Mouse (Mus musculus) urinary bladder, postnatal 25 days (tissue): ENCODE measurements at regions not wholly inside any gene's neighbourhood (a gene's known extent, or its start where the extent isn't known, plus 50 kb on each side); places are given as distances from the start of the nearest gene placed in this dataset.

ENCODE experiments used
- DNase-seq: peaks from one replicate; pipeline ENCODE4 v3.0.0; 2022; ENCODE audit warnings: low spot score

DNA sequence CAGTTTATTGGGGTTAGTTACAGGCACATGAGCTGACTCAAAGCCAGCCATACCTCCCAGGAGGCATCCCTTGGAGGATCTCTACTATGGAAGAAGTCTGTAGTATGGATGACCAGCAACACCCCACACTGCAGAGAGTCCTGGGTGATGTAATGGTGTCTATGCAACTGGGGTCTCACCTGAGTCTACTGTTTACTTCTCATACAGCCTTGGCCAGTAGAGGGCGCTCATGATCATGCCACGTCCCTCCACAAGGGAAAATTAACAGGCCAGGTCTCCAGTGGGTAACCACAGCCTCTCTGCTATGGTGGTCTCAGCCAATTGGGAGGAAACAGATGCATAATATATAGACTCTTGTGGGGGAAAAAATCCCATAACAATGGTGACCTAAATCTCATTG is 111.7 kb downstream of the Cdh26 start:
- DNase-seq, result peak; percentile 15

DNA sequence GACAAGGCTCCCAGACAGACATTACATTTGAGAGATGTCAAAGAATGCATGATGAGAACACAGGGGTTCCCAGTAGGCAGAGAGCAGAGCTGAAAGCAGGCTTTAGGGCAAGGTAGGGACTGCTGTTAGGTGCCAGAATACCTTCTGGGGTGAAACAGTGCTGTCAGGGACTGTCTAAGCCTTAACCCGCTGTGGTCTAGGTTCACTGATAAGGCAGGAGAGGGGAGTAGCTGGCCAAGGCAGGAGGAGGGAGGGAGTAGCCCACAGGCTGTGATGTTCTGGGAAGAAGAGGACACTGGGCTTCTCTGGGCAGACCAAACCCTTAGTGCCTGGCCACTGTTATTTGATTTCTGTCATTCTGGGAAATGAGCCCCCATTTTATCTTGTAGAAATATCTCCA is 114.1 kb downstream of the Cdh26 start:
- DNase-seq, result no peak

DNA sequence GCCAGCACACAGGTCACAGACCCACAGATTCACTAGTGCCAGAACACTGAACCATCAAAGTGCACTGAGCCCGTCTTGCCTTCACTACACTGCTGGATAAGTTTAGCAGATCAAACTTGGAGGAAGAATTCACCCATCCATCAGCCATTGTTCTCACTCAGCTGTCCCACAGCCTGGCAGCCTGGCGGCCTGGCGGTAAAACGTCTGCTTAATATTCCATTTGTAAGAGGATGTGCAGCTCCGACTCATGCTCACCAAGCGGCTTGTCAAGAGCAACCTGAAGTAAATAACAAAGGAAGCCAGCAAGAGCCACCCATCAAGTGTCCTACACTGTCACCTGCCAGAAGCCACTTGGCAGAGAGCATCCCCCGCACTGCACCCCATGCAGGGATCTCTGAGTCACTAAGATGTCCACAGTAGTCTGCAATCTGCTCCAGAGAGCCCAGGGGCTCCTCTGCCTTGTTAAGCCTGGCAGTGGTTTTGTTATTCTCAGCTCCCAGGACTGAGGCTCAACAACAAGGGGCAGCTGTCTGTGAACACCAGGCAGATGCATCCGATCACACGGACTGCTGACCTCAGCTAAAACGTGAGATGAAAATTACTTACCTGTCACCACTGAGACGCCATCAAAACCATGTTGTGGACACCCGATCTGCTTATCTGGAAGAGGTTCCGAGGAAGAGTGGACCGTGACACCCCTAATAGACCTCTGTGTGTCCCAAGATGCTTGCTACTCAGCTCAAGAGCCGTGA is 115.4 kb downstream of the Cdh26 start:
- DNase-seq, result no peak

DNA sequence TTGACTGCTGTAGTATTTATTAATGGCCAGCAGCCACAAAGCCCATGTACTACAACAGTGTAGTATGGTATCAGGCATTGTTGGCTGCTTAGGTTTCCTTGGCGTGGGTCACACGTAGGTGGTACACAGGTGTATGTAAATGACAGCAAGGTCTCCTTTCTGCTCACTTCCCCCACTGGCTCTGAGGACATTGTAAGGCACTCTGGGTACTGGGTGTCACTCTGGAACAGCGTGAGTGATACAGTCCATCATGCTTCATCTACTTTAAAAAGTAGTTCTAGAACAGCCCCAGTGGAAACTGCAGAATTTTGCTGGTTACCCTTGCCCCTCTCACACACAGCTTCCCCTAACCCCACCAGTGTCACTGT is 116.0 kb downstream of the Cdh26 start:
- no peak for DNase-seq

DNA sequence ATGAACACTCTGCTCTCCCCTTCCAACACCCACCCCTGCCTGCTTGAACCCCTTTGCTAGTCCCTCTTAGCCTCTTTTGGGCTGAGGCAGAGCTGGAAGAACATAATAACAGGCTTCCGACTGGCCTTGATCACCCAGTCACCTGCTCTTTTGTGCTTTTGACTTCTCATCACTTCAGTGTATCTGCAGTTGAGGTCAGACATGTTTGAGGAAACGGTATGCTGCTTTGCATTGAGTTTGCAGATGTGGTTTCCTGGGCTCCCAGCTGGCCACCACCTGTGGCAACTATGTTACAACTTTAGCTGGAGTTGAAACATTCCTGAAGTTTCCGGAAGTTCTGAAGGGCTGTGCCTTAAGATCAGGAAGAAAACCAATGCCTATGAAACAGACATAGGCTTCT is 116.6 kb downstream of the Cdh26 start:
- DNase-seq, result no peak

DNA sequence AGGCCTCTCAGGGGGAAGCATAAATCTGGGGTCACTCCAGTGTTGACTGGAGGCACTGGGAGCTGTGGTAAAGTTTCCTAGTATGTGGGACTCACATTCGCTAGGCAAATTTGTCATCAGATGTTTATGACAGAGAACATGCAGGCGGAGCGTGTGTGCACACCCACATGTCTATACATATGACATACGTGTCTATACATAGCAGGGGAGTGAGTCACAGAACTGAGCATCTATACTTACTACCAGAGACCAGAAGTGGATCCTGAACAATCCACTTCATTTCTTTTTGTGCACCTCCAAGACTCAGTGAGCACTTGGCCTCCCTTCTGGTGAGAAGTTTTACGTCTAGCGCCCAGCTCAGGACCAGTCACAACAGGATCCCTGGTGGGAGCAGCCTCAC is 118.6 kb downstream of the Cdh26 start:
- no peak for DNase-seq

DNA sequence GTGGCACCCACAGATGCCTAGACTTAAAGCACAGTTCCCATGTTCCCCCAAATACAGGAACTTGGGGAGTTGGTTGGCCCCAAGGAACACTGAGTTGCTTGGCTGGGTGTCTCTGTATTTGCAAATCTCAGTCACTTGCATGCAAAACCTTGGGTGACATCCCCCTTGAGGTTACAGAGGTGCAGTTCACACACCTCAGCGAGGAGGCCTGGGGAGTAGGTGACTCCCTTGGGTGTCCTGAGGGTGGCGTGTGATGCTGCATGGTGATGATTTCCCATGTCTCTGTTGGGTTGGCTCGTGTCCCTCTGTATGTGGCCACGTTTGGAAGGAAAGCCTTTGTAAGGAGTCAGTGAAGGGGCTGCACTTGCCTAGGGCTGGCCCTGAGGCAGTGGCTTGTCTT is 123.4 kb downstream of the Cdh26 start:
- no peak for DNase-seq

DNA sequence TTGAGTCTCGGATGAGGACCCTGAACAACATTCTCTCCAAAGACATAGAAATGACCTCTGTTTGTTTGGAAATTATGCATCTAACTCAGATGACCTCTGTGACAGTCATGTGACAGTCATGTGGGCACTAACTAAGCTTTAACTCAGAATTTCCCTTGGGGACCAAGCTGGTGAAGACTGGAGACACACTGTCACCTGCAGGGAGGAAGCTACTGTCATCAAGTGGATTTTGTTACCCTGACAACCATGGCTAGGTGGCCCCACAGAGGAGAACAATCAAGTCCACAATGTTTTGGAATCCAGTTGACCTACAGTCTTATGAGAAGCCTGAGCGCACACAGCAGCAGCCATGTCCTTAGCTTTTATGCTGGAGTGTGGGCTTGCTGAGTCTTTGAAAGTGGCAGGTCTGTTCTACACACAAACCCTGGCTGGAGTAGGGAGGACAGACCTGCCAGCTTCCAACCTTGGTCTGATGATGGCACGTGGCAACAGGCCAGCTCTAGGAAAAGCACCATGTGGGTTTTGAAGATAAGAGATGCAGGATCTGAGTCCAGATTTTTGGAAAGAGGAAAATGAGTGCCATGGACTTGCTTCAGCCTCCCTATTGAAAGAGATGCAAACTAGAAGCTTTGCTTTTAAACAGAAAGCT is 125.5 kb downstream of the Cdh26 start:
- DNase-seq, result no peak

DNA sequence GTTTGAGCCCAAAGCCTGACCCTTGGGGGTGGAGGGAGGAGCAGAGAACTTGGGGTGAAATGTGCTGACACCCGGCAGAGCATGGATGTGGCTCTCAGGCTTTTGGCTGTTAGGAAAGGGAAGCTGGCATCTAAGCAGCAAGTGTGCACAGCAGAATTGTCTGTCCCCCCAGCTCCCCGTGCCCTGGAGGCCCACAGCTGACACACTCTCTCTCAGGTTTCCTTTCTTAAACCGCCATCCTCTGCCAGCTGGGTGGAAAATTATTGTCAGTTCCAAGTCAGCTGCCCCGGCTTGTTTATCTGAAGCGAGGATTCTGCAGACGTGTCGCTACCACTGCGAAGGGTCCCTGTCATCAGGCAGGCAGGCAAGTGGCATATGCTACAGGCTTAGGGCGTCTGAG is 127.6 kb downstream of the Cdh26 start:
- DNase-seq, result no peak

DNA sequence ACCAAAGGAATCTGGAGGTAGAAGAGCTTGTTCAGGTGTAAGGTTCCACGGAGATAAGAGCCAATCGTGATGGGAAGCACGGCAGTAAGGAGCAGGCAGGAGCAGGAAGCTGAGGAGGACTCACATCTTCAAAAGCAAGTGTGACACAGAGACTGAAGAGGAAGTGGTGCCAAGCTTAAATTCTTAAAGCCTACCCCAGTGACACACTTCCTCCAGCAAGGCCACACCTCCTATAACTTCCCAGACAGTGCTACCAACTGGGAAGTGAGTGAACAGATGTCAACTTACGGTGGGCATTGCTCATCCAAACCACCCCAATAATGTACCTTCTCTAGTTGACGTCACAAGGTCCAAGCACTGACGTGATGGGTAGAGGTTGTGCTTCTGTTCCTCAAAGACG is 133.0 kb downstream of the Cdh26 start:
- DNase-seq, result no peak

DNA sequence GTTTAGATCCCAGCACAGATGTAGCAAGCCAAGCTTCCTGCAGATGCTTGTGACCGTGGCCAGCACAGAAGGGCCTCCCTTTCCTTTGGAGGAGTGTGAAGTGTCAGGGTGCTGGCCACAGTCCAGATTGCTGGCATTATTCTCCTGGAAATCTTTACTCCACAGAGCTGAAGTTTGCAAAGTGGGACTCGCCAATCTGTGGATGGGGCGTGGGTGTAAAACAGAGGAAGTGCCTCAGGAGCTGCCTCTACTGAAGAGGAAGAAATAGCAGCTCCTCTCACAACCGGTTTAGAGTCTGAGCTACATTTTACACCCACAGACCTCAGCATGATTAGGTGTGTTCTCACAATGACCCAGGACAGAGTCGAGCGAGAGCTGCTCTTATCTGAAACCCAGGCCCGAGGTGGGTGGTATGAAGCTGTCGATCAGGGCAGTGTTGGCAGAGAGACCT is 135.1 kb downstream of the Cdh26 start:
- DNase-seq, result no peak

DNA sequence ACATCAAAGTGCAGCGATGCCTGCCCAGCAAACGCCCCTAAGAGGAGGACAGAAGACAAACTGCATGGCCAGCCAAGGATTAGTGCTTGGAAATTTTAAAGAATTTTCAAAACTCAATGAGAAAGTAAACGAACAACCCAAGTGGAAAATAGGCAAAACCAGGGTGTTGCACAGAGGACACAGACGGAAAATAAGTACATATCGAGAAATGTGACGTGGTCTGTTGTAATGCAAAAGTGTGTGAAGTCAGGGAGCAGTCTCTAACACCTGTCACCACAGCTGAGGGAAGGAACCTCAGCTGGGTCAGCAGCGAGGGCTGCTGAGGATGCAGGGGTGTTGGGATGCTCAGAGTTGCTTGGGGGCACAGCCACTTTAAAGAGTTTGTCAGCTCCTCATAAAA is 137.2 kb downstream of the Cdh26 start:
- DNase-seq, result no peak

DNA sequence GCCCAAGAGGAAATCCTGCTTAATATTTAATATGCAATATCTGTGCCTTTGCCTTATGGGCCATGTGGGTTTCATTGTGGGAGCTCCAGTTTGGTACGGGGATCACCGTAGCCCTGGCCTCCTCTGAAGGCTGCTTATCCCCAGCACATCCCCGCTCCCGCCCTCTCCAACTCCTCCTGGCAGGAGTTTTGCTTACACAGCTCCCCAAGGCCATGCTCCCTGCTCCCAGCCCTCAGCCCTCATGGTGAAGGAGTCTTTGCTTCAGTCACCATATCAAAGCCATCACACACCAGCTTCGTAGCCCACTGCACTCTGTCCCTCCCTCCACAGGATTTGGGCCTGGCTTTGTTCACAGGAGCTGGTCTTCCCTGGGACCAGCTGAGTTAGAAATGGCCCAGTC is 142.0 kb downstream of the Cdh26 start:
- DNase-seq, result no peak

DNA sequence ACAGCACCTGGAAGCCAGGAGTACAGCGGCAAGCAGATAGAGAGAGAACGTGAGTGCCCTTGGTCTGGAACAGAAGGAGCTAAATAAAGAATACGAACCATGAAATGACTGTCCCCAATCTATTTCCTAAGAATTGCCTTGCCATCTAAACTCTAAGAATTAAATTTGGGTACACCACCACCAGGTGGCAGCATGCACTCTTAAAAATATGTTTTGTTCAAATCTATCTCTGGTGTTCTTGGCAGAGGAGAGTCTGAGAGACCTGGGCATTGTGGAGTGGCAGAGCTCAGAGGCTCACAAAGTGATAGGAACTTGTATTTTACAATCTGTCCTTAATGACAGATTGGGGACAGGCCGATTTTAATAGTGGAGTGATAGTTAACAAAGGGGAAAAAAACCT is 144.5 kb downstream of the Cdh26 start:
- DNase-seq, result peak; percentile 62

DNA sequence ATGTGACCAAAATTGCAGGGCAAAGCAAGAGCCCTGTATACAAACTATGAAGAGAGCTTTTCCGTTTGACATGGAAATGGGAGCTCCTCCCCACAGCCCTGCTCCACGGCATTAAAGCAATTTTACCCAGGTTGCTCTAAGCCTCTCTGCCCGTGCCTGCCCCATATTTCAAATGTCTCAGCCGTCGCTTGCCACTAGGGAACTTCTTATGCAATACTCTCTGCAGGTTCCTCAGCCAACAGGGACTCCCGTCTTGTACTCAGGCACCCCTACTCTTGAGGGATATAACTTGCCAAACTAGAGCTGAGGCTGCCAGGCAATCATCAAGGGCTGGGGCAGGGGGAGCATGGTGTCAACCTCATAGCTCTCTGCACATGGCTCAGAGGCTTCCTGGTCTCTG is 145.1 kb downstream of the Cdh26 start:
- no peak for DNase-seq

DNA sequence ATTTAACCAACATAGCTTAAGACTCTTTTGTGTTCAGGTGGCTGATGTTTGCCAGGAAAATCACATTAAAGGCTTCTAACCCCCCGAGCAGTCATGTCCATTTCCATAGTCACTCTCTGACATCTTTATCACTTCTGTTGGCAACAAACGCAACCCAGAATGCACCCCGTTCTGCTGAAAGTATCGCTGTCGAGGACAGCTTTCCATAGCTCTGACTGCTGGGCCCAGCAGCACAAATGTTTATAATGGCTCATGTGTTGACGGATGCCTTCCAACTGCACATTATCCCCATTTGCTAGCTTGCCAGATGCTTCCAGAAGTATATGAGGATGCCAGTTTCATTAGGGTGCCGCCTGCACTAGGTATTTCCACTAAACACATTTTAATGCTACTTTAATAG is 145.7 kb downstream of the Cdh26 start:
- DNase-seq, result no peak

DNA sequence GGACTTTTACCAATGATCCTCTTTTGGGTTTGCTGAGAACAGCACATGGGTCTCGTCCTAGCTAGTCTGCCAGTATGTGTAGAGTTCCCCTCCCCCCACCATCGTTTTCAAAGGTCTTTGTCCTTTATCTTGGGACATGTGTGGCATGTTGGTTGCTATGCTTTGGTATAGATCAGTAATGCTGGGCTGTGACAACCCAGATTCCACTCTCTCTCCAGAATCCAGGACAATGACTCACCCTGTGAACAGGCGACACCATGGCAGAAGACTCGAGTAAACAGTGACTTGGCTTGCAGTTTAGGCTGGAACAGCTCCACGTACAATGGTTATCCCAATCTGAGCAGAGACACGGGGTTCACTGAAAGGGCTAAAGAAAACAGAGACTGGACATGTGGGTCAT is 149.2 kb downstream of the Cdh26 start:
- DNase-seq, result no peak

DNA sequence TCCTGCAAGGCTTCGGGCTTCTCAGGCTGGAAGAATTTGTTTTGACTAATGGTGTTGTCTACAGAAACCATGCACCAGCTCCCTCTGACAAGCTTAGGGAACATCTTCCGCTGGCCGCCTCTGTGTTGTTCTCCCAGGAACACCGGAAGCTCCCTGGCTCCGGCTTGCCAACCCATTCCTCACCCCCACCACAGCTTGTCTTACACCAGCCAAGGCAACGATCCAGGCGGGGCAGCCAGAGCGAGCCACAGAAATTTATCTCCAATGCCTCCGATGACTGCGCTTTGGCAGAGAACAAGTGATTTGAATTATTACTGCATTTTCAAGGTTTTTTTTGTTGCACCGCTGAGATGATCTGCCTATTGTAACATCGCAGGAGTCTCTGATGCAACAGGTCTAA is 151.0 kb downstream of the Cdh26 start:
- DNase-seq, result no peak

DNA sequence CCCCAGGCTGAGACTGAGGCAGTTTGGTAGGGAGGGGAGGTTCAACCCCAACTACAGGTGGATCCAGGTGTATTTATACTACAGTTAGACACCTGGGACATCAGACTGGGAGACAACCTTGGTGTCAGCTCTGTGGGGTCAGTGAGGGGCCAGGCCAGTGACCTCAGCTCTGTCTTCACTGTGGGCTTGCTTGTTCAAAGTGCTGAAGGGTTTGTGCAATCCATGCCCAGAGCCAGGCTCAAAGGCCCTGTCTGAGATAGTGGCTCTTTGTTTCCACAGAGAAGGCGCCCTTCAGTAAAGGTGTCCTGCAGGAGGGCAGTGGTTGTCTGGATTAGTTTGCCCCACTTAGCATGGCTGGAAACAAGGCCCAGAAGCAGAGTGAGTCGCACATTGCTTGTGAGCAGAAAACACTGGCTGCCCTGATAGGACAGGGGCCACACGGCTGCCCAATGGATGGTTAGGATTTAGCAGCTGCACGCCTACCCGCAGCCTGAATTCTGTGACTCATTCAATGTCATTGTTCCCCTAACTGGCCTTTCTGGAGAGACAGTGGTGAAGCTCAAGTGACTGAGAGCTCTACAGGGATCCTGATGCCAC is 154.7 kb downstream of the Cdh26 start:
- DNase-seq, result no peak

DNA sequence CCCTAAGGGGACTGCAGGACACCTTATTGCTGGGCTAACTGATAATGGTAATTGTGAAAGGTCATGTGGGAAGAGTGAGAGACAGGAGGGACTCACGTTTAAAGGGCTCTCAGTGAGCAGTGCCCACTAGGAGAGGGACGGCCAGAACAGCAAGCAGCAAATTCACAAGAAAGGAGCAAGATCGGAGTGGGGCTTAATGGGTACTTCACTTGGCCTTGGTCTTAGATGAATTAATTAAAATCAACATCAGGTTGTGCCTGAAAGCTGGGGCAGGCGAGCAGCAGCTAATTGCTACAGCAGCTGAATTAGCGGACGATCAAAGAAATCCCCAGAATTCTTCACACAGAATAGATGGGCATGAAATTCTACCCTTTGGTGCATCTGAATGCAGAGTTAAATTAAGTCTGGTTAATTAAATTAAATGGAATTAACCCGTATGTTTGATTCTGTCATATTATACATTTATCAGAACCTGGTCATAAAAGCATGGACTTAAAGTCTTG is 156.9 kb downstream of the Cdh26 start:
- DNase-seq, result no peak

DNA sequence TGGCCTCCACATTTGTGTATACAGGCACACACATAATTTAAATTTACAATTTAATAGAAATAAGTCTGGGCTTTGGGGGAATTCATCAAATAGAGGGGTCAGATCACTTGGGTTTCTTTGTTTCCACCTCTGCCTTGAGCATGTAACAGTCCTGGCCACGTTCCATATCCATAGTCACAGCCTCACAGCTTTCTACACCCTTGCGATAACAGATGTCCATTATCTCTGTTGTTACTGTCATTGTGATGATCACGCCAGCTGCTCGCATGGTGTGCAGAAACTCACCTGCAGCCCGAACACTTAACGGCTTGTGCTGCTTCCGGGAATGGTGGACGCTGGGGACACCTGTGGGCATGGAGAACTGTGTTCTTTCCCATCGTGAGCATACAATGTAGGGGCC is 163.4 kb downstream of the Cdh26 start:
- DNase-seq, result no peak

DNA sequence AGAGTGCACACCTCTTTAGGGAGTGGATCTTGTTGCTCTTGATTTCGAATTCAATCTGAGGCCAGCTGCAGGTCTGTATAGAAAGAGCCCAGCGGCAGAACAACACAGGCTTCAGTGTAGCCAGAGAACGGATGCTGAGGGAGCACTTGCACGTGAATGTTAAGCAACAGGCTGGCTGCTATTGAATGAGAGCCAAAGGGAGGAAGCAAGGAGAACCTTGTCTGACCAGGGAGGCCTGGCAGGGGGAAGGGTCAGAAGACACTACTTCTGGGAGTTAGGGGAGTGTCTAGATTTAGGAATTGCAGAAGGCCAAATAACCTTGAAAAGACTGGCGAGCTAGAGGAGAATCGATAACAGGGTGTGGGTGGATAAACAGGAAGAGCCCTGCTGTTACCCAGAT is 163.8 kb downstream of the Cdh26 start:
- no peak for DNase-seq

DNA sequence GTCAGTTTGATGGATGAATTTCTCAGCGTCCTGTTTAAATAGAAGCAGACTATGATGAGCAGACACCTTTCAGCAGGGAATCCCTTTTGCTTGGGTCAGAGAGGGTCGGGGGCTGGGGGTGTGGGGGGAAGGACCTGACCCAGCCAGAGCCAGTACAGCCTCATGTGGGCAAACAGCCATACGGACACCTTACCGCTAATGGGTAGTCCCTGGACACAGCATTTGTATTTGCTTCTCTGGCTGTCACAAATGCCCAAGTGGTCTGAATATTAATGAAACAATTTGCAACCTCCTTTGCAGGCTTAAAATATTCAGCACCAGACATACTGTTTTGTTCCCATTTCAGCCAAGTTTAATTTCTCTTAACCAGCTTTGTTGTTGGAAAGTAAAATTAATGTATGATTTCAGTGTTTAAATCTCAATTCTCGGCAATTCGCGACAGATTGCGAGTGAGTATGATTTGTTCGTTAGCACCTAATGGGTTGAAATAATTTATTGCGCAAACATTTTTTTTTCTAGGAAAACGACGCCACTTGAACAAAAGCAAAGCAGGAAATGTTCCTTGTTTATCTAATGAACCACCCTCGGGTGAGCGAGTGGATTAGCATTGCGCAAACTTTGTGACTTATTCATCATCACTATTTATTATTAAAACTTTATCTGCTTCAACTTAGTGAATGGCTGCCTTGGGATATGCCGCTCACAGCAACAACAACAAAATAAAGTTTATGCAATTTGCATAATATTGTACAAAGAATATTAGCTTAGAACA is 166.2 kb downstream of the Cdh26 start:
- DNase-seq, result no peak
